ENCODE assay signal across 13 mouse cellular contexts in the genomic region with DNA sequence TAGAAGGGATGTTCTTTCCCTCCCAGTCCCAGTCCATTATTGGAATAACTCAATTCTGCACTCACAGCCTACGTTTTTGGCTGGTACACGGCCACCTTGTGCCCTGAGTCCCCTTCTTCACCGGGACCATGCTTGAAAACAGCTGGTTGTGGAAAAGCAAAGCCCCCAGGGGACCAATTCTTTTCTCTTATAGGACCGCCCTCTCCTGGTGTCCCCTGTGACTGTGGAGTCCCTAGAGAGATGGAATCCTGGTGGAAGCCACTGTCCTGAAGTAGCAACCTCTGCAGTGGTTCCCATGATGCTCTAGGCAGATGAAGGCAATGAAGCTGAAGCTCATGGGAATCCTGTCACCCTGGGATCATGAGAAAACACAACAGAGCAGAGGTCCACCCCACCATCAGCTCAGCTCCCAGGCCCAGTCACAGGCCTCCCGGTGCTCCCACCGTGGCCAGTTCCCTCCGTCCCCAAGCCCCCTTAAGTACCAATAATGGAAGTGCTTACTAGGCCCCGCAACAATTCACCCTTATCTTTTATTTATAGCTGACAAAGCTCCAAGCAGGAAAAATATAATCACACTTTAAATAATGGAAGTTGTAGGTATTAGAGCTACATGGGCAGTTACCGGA.
"Had no signal": no experiment of that assay in that cellular context is flagged by ENCODE, and none has a peak within 500 bp of the region (broad histone marks: within the 10 kb centered on the region; RNA-seq: fewer than 3 reads in every experiment).

No protein-coding gene starts in this region.

- DNase-seq: kidney, adult 8-10 months; kidney, postnatal 25 days; lung, adult 2 months; lung, postnatal 36 days; midbrain, embryonic 14.5 days; right cerebral cortex, postnatal 25 days; thymus, postnatal 36 days had no signal

- H3K27ac ChIP-seq: left cerebral cortex, adult 2 months; limb, embryonic 10.5 days; liver, embryonic 15.5 days had no signal

- H3K36me3 ChIP-seq: limb, embryonic 10.5 days; liver, embryonic 15.5 days had no signal

- H3K27me3 ChIP-seq: liver, embryonic 15.5 days had no signal

- H3K9me3 ChIP-seq: limb, embryonic 10.5 days; liver, embryonic 15.5 days had no signal

- H3K4me2 ChIP-seq: liver, embryonic 11.5 days; liver, embryonic 15.5 days had no signal

- ATAC-seq: lung, postnatal 0 days had no signal

- H3K9ac ChIP-seq: liver, embryonic 15.5 days had no signal

- H3K4me3 ChIP-seq: left cerebral cortex, adult 2 months; limb, embryonic 10.5 days; liver, embryonic 15.5 days; myocyte had no signal

- H3K4me1 ChIP-seq: limb, embryonic 10.5 days had no signal
